ENCODE assay signal across 8 mouse cellular contexts in the genomic region with DNA sequence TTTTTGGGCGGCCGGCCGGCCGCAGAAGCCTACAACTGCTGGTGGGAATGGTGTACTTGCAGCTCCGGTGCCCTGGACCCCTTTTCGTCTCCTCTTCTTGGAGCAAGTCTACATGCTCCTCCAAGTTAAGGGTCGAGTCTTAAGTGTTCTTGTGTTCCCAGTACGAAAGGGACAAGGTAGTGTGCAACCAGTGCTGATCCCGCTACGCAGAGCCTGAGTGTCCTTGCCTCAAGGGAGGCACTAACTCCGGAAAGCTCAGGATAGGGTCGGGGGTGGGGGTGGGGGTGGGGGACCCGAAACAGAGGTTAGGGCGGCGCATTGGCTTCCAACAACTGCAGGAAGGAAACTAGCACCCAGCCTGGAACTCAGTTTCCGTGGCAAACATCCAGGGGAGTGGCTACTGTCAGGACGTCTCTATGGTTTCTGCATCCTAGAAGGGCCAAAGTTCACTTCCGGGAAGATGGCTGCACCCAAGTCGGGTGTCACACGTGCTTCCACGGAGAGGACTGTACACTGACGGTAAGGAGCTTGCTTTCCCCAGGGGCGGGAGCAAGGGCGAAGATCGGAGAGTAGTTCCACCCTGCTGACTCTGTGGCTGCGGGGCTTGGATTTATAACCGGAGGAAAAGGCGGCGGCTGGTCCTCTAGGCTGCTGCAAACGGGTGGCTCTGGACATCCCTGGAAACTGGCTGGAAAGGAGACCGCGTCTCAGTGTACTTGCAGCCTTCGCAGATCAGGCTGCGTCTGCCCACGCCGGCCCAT. TPM values are rescaled to one million over a fixed set of nuclear protein-coding genes. Genes with fewer than 3 reads are reported as not detected.
DNase-seq lines count a peak whose midpoint lies in the region; ATAC-seq lines count a peak whose summit lies in the region.

A gene (plus strand): TSS at position 448 of the 761 bp plus-strand sequence.

- H3K4me2 ChIP-seq in hindbrain, embryonic 15.5 days, result peak within 1 kb of the TSS; percentile 81

- H3K4me3 ChIP-seq in hindbrain, embryonic 15.5 days, result peak within 1 kb of the TSS; percentile 78

- peaks cover 16% of the 10 kb centered on the region for H3K4me1 ChIP-seq in hindbrain, embryonic 15.5 days (replicated peaks)

- H3K36me3 ChIP-seq in hindbrain, embryonic 15.5 days, result no peaks in the 10 kb centered on the region

- peak within 1 kb of the TSS; percentile 68 for H3K27ac ChIP-seq in hindbrain, embryonic 15.5 days (replicated peaks)

- H3K9me3 ChIP-seq in hindbrain, embryonic 15.5 days, result no peaks in the 10 kb centered on the region

- ATAC-seq in hindbrain, embryonic 15.5 days (ENCODE audit: low FRiP score, low read depth), result peak; percentile 95

- H3K27me3 ChIP-seq in hindbrain, embryonic 15.5 days, result peaks cover 15% of the 10 kb centered on the region; the same call in 1 of the 2 replicates

- 9% methylated on average over 36 of the region's 36 CpGs for WGBS in hindbrain, embryonic 15.5 days

- peak within 1 kb of the TSS; percentile 55 for H3K9ac ChIP-seq in hindbrain, embryonic 15.5 days

- peak; percentile 85 for DNase-seq in WW6 (ENCODE audit: low read depth, low spot score)
- DNase-seq in cerebellum, postnatal 36 days, result peak; percentile 78 to 85
- DNase-seq in frontal cortex, postnatal 36 days (ENCODE audit: low spot score in 2 of 2), result peak; percentile 86 to 89
- peak; percentile 93 for DNase-seq in left cerebral cortex, adult 11 months (ENCODE audit: low spot score)
- DNase-seq in lung, postnatal 4 days, result peak; percentile 84 to 88
- peak; percentile 90 for DNase-seq in retina, postnatal 7 days (ENCODE audit: low read depth, low spot score)
- DNase-seq in urinary bladder, postnatal 14 days (ENCODE audit: low spot score), result peak; percentile 89

RNA-seq across cellular contexts. Expression of the gene that starts here (rescaled TPM):
- 36.0 and 36.5 TPM in 2 replicates for polyA plus RNA-seq in hindbrain, embryonic 15.5 days (2015; fragmentation: Nextera tagmentation; extraction: Ambion mirVana)

Comparison
In these comparisons a context has a peak if more than half of its experiments do, and no peak if none do; other contexts are left out.
1. Peak in every context shown above with its lines: DNase-seq, ATAC-seq, H3K4me3 ChIP-seq and H3K27ac ChIP-seq.